Mouse (Mus musculus): Measurements from ENCODE around the gene Hk1. TPM values are rescaled to one million over a fixed set of nuclear protein-coding genes. Genes with fewer than 3 reads are reported as not detected.

Gene Hk1
- polyA plus RNA-seq, 1 experiment: 45.1 TPM

DNA sequence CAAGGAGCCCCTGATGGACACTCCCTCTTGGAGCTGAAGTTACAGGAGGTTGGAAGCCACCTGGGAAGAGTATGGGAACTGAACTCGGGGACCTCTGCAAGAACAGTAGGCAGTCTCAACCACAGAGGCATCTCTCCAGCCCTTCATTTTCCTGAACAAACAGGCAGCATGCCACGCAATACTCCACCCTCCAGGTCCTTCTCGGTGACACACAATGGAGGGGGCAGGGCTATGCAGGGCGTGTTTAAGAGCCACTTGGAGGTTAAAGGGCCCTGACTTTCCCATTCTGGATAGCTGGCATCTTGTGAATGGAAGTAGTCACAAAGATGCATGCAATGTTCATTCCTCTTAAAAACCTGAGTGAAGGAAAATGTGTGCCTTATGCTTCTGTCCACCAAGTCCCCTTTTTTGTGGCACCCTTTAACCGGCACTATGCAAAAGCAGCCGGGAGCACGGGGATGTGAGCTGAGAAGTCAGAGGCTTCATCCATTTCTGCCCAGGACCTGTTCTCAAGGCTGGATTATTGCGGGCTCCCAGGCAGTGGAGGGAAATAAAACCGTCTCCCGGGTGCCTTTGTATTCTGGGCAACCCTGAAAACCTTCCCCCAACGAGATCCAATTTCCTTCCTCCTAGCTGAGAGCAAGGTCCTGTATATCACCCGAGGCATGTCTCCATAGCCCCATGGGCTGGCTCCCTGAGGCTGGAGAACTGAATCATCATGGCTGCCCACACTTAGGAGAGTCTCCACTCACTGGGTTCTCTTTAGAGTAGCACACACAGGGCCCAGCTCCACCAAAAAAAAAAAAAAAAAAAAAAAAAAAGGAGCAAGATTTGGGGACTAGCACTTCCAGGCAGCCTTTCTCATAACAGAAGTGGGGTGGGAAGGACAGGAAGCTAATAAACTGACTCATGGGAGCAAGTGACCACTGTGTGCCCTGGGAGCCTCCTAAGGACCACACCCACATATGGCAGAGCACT is 42.8 kb downstream of the Hk1 start:
- Histone ChIP-seq H3K4me3 (ENCODE audit: insufficient read depth, low read length) (peak overlapping the region; percentile 27), H3K27ac (ENCODE audit: insufficient read depth, low read depth, low read length) (peak overlapping the region; percentile 76), H3K4me1 (ENCODE audit: control insufficient read depth, insufficient read depth, low read length) (peaks cover 39% of the 10 kb centered on the region)
- TF ChIP-seq CTCF (IDR thresholded peaks at IDR 0.05; ENCODE audit: low read depth, low read length): no peak
- no peak for TF ChIP-seq POLR2A (IDR thresholded peaks at IDR 0.05; ENCODE audit: borderline replicate concordance, low read depth, low read length)

- Histone ChIP-seq H3K4me1 (ENCODE audit: control insufficient read depth, insufficient read depth, low read length) (peaks cover 34% of the 10 kb centered on the region), H3K27ac (ENCODE audit: insufficient read depth, low read depth, low read length) (no peak overlapping the region), H3K4me3 (ENCODE audit: insufficient read depth, low read length) (no peak overlapping the region)
- TF ChIP-seq CTCF (IDR thresholded peaks at IDR 0.05; ENCODE audit: low read depth, low read length): no peak
- no peak for TF ChIP-seq POLR2A (IDR thresholded peaks at IDR 0.05; ENCODE audit: borderline replicate concordance, low read depth, low read length)
Observed at GRCm38 (mm10) chr10:62335423-62335776, 44.3 kb downstream of the Hk1 start.

GRCm38 (mm10) chr10:62334686-62335422 is 44.9 kb downstream of the Hk1 start:
- TF ChIP-seq CTCF (IDR thresholded peaks at IDR 0.05; ENCODE audit: low read depth, low read length) (no peak), POLR2A (IDR thresholded peaks at IDR 0.05; ENCODE audit: borderline replicate concordance, low read depth, low read length) (no peak)
- Histone ChIP-seq H3K4me1 (ENCODE audit: control insufficient read depth, insufficient read depth, low read length) (peaks cover 36% of the 10 kb centered on the region), H3K4me3 (ENCODE audit: insufficient read depth, low read length) (no peak overlapping the region), H3K27ac (ENCODE audit: insufficient read depth, low read depth, low read length) (no peak overlapping the region)

DNA sequence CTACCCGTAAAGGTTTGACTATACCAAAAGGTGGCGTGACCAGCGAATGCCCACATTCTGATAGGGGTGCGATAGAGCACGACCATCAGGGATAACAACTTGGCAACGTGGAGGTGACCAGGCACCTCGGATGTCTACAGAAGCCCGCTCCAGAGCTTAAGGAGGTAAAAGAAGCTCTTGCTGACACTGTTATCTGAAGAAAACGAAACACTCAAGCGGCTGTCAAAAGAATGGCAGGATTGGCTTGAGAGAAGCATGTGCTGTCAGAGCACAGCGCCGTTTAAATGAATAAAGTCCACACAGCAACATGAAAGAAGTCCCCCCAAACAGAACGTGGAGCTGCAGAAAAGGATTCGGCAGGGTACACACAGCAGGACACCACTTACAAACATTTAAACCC is 46.4 kb downstream of the Hk1 start:
- TF ChIP-seq POLR2A (IDR thresholded peaks at IDR 0.05; ENCODE audit: borderline replicate concordance, low read depth, low read length) (no peak), CTCF (IDR thresholded peaks at IDR 0.05; ENCODE audit: low read depth, low read length) (no peak)
- H3K27ac ChIP-seq (ENCODE audit: insufficient read depth, low read depth, low read length): no peak overlapping the region
- H3K4me3 ChIP-seq (ENCODE audit: insufficient read depth, low read length): no peak overlapping the region
- peaks cover 30% of the 10 kb centered on the region for H3K4me1 ChIP-seq (ENCODE audit: control insufficient read depth, insufficient read depth, low read length)

GRCm38 (mm10) chr10:62332514-62332913 is 47.2 kb downstream of the Hk1 start:
- Histone ChIP-seq H3K27ac (ENCODE audit: insufficient read depth, low read depth, low read length) (no peak overlapping the region), H3K4me3 (ENCODE audit: insufficient read depth, low read length) (no peak overlapping the region), H3K4me1 (ENCODE audit: control insufficient read depth, insufficient read depth, low read length) (peaks cover 23% of the 10 kb centered on the region)
- TF ChIP-seq POLR2A (IDR thresholded peaks at IDR 0.05; ENCODE audit: borderline replicate concordance, low read depth, low read length) (no peak), CTCF (IDR thresholded peaks at IDR 0.05; ENCODE audit: low read depth, low read length) (no peak)

DNA sequence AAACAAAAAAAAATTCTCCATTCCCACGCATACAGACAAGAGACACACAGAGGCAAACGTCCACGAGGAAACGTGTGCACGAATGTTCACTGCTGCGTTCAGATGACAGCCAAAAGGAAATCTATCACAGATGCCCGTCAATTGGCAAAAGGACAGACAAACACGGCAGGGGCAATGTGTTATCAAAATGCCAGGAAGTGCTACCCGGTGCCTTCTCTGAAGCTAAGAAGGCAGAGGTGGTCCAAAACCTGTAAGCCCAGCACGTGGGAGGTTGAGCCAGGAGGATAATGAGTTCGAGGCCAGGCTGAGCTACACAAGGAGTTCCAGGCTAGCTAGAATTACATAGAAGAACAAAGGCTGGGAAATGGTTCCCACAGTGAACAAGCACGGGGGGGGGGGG is 47.9 kb downstream of the Hk1 start:
- Histone ChIP-seq H3K4me3 (ENCODE audit: insufficient read depth, low read length) (no peak overlapping the region), H3K4me1 (ENCODE audit: control insufficient read depth, insufficient read depth, low read length) (peaks cover 19% of the 10 kb centered on the region), H3K27ac (ENCODE audit: insufficient read depth, low read depth, low read length) (no peak overlapping the region)
- TF ChIP-seq CTCF (IDR thresholded peaks at IDR 0.05; ENCODE audit: low read depth, low read length): no peak
- no peak for TF ChIP-seq POLR2A (IDR thresholded peaks at IDR 0.05; ENCODE audit: borderline replicate concordance, low read depth, low read length)

GRCm38 (mm10) chr10:62331296-62331695 is 48.4 kb downstream of the Hk1 start:
- Histone ChIP-seq H3K4me3 (ENCODE audit: insufficient read depth, low read length) (no peak overlapping the region), H3K4me1 (ENCODE audit: control insufficient read depth, insufficient read depth, low read length) (peaks cover 15% of the 10 kb centered on the region), H3K27ac (ENCODE audit: insufficient read depth, low read depth, low read length) (no peak overlapping the region)
- no peak for TF ChIP-seq CTCF (IDR thresholded peaks at IDR 0.05; ENCODE audit: low read depth, low read length)
- no peak for TF ChIP-seq POLR2A (IDR thresholded peaks at IDR 0.05; ENCODE audit: borderline replicate concordance, low read depth, low read length)

GRCm38 (mm10) chr10:62329846-62330245 is 49.9 kb downstream of the Hk1 start:
- no peak overlapping the region for H3K4me3 ChIP-seq (ENCODE audit: insufficient read depth, low read length)
- peaks cover 15% of the 10 kb centered on the region for H3K4me1 ChIP-seq (ENCODE audit: control insufficient read depth, insufficient read depth, low read length)
- no peak overlapping the region for H3K27ac ChIP-seq (ENCODE audit: insufficient read depth, low read depth, low read length)
- TF ChIP-seq POLR2A (IDR thresholded peaks at IDR 0.05; ENCODE audit: borderline replicate concordance, low read depth, low read length): no peak
- TF ChIP-seq CTCF (IDR thresholded peaks at IDR 0.05; ENCODE audit: low read depth, low read length): no peak

DNA sequence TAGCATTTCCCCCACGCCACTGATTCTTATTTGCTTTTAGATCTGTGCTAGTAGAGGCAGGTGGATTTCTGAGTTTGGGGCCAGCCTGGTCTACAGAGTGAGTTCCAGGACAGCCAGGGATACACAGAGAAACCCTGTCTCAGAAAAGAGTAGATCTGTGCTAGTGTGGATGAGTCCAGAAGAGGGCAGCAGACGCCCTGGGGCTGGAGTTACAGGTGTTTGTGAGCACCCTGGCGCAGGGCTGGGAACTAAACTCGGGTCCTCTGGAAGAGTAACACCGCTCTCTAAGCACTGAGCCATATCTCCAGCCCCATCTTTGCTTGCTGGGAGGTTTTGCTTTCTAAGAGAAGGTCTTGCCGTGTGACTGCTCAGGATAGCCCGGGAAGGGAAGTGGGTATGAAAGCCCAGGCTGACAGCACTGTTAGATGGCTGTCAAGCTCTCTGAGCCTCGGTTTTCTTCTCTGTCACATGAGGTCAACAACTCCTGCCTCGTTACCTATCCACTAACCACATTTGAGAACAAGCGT is 50.8 kb downstream of the Hk1 start:
- Histone ChIP-seq H3K4me3 (ENCODE audit: insufficient read depth, low read length) (no peak overlapping the region), H3K27ac (ENCODE audit: insufficient read depth, low read depth, low read length) (no peak overlapping the region), H3K4me1 (ENCODE audit: control insufficient read depth, insufficient read depth, low read length) (peaks cover 19% of the 10 kb centered on the region)
- TF ChIP-seq POLR2A (IDR thresholded peaks at IDR 0.05; ENCODE audit: borderline replicate concordance, low read depth, low read length) (no peak), CTCF (IDR thresholded peaks at IDR 0.05; ENCODE audit: low read depth, low read length) (no peak; the same call in 1 of the 2 replicates)

All from bone marrow macrophage, adult 2 months (primary cell).